Mouse (Mus musculus): ENCODE data around the gene Pomt1.
A peak's percentile ranks its signal among the peaks of the same experiment; 100 is the strongest.

Pomt1 gene

DNA sequence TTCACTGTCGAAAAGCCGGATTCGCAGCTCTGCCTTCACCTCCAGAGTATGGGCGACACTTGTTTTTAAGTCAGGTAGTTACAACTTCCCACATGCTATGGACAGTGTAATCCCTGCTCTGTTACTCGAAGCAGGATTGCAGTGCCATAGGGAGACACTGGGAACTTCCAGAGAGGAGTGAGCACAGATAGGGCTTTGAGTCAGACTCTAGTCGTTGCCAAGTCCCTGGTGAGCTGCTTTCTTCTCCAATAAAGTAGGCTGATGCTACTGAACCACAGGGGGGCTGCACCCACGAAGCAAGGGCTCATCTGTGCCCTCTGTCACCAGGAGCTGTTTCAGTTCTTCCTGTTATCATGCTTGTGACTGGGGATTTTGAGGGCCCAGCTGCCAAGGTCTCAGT is 14.8 kb upstream of the Pomt1 start:
- ATAC-seq (ENCODE audit: low TSS enrichment) = peak; percentile 58; the same call in 1 of the 2 replicates

DNA sequence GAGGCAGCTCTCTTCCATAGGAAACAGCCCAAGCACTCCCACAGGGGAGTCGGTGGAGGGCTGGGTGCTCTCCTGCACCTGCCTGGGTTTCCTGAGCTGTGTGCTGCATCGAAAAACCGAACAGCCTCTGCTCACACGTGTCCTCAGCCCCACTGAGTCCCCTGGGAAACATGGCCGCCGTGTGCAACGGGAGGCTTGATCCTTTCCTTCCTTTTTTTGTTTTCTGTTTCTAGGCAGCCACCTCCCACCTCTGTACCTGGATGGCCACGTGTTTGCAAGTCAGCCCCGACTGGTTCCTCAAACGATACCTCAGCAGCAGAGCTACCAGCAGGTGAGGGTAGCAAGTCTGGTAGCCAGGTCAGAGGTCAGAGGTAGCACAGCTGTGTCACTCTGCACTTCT is 14.3 kb upstream of the Pomt1 start:
- no peak for ATAC-seq (ENCODE audit: low TSS enrichment)

DNA sequence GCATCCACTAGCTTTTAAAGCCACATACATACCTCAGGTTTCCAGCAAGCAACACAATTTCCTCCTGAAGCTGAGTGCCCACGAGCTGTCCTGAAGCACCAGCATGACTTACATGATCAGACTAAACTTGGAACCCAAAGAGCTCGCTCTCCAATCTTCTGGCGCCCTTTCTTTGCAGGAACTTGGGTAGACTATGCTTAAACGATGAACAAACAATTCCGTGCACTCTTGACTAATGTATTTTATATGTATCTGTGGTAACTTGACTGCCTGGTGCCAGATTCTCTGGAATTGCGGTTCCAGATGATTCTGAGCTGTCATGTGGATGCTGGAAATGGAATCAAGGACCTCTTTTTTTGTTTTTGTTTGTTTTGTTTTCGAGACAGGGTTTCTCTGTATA is 957 bp upstream of the Pomt1 start:
- ATAC-seq (ENCODE audit: low TSS enrichment) = no peak

DNA sequence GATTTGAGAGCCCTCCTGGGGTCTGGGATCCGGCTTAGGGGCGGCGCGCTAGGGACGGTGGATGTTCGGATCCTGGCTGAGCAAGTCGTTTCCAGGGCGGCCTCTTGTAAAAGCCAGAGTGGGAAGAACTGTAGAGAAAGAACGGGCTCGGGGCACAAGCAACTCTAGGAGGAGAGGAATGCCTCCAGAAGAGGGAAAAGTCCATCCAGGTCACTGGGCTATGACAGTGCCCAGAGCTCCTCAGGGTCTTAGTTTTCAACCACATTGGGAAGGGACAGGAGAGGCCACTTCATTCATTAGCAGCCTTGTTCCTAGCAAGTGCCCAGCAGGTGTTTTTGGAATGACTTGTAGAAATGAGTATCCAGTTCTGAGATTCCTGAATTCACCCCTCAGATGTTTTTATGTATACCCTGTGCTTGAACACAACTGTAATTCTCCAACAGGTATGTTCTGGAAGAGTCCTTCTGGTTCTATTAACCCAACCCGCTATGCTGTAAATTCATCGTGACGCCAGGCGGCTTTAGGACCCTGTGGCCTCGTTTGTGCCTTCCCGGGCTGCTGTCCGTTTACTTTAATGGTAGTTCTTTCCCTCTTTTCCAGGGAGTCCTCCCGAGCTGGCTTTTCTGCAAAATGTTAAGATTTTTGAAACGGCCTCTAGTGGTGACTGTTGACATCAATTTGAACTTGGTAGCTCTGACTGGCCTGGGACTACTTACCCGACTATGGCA is 534 bp downstream of the Pomt1 start:
- peak; percentile 56; the same call in 1 of the 2 replicates for ATAC-seq (ENCODE audit: low TSS enrichment)

DNA sequence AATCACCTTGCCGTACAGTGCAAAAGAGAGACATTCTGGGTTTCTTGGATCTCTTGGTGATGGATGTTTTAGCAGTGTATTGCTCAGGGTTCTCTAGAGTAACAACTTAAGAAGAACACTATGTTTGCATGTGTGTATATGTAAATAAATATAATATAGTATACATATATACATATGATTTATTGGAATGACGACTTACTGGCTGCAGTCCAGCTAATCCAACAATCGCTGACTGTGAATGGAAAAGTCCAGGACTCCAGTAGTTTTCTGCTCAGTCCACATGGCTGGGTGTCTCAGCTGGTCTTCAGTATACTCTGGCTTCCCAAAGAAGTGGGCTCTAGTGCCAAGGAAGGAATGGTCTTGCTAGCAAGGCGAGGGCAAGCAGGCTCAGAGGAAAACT is 1.2 kb downstream of the Pomt1 start:
- ATAC-seq (ENCODE audit: low TSS enrichment) = no peak

DNA sequence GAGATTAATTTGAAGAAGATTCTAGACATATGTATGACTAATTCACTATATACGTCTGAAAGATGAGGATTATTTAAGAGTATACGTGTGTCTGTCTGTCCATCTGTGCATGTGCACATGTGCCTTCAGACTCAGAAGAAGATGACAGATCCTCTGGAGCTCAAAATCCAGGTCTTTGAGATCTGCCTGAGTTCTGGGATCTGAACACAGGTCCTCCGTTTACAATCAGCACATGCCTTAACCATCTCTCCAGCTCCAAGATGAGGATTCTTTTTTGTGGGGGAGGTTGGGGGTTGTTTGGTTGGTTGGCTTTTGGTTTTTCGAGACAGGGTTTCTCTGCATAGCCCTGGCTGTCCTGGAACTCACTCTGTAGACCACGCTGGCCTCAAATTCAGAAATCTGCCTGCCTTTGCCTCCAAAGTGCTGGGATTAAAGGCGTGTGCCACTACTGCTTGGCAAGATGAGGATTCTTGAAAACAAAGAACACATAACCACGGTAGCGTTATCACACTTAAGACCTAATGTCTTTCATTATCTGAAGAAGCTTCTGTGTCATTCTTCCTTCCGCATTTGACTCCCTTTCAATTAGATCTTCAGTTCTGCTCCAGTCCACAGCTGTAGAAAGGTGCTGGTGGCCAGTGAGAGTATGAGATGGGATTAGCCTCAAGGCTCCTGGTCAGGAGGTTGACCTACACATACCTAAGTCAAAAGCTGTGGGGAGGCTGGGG is 2.5 kb downstream of the Pomt1 start:
- ATAC-seq (ENCODE audit: low TSS enrichment) = no peak

DNA sequence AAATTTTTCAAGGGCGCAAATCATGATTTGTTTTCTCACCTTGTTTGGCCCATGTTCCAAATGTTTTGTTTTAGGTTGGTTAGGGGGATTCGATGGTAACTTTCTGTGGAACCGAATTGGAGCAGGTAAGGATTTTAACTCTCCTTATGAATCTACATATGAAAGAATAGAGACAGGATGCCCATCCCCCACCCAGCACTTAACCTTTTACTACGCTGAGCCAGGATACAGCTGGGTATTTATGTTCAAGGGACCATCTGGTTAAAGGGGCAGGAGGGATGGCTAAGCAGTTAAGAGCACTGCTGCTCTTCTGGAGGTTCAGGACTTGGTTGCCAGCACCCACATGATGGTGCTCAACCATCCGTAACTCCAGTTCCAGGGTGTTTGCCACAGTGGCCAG is 4.2 kb downstream of the Pomt1 start:
- no peak for ATAC-seq (ENCODE audit: low TSS enrichment)

DNA sequence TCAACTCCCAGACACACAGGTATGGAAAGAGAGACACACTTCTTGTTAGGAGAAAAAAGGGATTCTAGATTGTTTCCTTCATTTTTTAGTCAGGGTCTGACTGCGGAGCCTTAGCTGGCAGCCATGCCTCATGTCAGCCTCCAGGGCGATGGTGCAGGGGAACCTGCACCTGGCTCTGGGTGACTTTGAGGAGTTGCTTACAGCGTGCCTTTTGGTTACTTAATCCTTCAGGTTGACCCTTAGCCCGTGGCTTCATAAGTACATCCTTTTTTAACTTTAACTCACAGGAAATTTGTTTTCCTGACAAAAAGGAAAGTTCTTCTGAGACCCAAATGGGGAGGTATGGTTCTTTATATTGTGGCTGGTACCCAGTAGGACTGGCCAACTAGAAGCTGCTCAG is 6.6 kb downstream of the Pomt1 start:
- ATAC-seq (ENCODE audit: low TSS enrichment) = no peak

DNA sequence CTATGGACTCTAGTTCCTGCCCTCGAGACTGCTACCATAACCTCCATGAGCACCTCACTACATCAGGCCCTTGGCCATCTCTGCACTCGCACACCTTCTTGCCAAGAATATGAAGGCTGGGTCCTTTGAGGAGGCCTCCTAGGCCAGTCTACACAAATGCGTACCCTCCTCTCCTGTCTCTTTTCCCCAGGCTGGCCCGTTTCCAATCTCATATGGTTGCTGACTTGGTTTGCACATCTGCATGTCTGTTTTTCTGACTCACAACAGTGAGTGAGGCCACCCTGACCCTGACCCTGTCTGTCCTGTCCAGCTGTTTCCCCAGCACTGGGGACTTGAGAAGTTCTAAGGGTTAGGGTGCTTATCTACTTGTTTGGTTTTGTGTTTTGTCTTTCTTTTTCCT is 10.4 kb downstream of the Pomt1 start:
- no peak for ATAC-seq (ENCODE audit: low TSS enrichment)

DNA sequence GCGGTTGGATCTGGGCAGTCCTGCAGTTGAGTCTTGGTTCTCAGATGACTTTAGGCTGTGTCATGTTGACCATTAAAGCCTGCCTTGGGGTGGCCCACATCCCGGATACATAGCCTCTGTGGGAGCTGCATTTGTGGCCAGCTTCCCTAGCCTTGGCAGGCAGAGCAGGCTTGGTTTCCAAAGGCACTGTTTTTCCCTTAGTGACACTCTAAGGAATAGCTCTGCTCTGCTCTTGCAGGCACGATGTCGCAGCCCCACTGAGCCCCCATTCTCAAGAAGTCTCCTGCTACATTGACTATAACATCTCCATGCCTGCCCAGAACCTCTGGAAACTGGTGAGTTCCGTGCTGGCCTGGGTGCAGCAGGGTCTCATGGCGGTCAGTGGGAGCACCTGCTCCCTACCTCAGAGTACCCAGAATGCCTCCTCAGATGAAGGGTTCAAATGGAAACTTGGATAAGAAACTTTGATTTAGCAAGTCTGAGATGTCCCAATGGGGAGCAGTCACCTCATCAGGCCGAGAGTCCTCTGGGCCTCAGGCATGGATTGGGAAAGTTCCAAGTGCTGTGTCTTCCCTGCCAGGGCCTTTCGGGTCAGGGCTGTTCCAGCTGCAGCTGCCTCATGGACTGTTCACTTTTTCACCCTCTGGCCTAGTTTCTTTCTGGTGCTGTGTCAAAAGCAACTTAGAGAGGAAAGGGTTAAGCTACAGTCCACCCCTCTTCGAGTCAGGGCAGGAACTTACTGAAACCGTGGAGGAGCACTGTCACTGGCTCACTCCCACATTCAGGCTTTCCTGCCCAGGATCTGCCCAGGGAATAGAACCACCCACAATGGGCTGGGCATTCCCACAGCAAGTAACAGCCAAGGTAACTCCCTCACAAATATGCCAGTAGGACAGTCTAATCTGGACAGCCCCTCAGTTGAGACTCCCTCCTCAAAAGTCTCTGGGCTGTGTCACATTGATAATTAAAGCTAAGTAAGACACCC is 12.3 kb downstream of the Pomt1 start:
- ATAC-seq (ENCODE audit: low TSS enrichment) = no peak

DNA sequence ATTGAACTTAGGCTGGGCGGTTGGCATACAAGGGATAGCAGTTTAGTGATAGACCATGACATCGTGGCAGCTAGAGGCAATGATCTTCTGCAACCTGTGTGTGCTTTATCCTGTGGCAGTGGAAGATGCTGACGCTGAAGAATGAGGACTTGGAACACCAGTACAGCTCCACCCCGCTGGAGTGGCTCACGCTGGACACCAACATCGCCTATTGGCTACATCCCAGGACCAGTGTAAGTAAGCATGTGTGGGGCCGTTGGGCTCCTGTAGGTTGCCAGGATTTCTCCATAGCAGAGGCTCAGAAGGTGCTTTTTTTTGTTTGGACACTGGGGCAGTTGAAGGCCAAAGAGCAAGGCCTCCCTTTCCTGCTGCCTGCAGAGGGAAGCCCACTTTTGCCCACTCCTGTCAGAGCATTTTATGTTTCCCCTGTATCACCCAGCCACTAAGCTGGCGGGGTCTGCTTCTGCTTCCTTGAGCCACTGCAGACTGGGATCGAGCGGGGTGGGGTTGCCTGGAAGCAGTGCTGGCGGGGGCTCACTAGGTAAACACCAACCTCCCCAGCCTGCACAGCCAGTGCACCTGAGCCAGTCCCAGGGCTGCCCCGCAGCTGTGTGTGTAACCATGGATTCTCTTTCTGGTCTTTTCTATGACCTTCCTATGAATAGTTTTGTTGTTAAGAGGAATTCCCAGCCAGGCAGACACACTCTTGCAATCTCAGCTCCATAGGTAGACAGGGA is 15.6 kb downstream of the Pomt1 start:
- ATAC-seq (ENCODE audit: low TSS enrichment) = no peak

DNA sequence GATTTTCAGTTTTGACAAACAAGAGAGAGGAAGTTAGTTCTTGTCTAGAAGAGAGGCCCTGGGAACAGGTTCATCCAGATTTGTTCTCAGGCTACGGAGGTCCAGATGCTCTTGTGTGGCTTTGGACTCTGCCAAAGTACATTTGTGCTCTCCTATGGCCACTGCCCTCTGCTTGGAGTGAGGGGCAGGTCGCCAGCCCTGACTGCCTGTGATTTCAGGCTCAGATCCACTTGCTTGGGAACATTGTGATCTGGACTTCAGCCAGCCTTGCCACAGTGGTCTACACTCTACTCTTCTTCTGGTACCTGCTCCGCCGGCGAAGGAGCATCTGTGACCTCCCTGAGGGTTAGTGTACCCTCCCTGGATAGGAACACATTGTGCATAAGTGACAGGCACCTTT is 16.3 kb downstream of the Pomt1 start:
- ATAC-seq (ENCODE audit: low TSS enrichment) = no peak

DNA sequence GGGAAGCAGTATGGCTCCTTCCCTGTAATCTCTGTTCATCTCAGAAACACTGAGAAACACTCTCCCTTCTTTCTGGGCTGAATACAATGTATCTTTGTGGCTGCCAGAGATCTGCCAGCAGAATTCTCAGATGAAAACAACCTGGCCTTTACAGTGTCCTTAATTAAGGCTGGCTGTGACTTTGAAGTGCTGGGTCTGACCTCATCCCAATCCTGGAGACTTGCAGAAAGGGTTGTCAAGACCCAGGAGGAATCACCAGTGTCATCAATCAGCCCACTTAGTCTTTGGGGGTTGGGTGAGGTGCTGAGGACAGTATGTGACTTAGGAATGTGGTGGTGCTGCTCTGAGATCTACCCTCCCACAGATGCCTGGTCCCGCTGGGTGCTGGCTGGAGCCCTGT is 17.0 kb downstream of the Pomt1 start:
- no peak for ATAC-seq (ENCODE audit: low TSS enrichment)

DNA sequence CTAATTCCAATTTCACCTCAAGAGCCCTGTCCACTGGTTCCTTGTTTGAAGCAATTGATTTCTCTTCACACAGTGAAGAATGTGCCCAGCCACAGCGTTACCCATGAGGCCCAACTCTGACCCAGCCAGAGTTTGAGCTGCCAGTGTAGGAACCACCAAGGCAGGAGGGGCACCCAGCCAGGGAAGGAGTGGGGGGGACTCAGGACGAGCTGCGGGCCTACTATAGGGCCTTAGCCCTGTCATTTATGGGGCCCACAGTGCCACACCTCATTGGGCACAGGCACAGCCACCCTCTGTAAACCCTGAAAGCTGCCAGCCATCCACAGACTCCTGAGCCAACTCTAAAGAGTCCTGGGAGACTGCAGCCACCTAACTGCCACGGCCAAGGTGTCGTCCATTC is 18.2 kb downstream of the Pomt1 start:
- ATAC-seq (ENCODE audit: low TSS enrichment) = no peak

DNA sequence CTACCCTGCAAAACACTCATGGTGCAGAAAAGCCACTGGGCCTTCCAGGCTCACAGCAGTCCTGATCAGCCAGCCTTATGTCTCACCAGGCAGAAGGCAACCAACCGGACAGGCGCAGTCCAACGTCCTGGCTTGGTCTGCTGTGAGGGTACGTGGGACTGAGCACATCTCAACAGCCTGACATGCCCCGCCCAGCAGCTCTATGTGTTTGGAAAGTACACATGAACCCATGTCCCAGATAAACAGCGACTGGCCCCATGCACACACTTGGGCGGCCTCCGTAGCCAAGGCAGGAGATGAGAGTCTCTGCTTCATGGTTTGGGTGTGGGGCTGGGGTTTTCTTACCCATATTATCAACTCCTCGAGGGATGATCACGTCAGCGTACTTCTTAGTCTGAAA is 19.9 kb downstream of the Pomt1 start:
- no peak for ATAC-seq (ENCODE audit: low TSS enrichment)

DNA sequence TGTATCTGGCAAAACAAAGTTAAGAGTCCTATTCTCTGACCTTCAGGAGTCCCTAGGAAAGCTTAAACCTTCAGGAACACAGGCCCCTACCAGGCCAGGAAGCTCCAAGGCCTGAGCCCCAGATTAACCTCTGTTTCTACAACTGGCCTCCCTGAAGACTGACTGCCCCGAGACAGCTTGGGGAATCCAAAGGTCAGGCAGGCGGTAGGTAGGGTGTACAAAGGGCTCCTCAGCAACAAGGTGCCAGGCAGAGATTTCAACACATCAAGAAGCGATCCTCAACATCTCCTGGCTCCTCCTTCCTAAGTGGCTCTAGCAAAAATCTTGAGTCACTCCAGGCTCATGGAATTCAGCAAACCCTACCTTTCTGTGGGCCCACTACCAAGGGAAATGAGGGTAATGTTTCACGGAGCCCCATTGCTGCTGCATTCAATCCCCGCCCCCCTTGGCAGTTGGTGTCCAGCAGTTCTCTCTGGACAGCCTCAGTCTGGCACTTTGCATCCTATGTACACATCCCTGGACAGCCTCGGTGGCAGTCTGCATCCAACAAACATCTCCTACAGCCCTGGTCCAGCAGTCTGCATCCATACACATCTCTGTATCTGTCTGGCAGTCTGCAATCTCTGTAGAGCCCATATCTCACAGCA is 22.6 kb downstream of the Pomt1 start:
- no peak for ATAC-seq (ENCODE audit: low TSS enrichment)

DNA sequence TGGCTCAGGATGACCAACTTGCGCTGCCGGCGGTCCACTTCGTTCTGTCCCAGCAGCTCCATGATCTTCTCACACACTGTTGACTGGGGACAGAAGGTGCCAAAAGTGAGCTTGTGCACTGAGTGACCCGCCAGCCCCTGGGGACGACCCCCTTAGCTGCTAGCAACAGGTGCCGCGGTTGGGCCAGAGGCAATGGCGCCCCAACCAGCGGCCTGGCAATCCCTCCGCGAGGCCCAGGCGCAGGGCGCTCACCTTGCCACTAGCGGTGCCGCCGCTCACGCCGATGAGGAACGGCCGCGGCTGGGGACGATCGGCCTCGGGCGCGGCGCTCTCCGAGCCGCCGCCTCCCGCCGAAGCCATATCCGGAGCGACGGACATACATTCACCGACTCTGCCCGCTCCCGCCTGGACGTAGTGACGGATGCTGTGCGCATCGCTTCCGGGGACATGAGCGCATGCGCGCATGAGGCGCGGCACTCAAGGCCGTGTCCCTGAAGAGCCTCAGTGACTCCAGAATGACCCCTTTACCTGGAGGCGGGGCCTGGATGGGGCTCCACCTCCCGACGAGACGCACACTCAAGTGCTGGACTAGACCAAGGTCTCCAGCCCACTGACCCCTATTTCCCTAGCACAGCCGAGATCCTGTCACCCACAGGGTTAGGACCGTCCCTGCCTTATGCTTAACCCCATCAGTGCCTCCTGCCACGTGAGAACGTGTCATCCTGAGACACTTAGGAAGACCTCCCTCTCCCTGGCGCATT is 23.4 kb downstream of the Pomt1 start, which contains the start of gene Uck1:
Uck1 (minus strand) TSS at position 503 of the 761 bp plus-strand sequence.
- ATAC-seq (ENCODE audit: low TSS enrichment) = peak; percentile 98

DNA sequence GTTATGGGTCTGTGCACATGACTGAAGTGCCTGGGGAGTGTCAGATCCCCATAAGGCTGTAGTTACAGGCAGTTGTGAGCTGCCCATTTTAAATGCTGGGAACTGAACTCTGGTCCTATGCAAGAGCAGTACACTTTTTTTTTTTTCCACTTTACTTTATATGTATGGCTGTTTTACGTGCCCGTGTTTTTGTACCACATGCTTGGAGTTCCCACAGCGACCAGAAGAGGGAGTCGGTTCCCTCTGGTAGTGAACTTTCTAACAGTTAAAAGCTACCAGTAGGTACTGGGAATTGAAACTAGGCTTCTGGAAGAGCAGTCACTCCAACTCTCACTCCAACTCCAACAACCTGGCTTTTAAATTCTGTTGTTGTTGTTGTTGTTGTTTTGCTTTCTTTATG is 24.2 kb downstream of the Pomt1 start:
- no peak for ATAC-seq (ENCODE audit: low TSS enrichment)

DNA sequence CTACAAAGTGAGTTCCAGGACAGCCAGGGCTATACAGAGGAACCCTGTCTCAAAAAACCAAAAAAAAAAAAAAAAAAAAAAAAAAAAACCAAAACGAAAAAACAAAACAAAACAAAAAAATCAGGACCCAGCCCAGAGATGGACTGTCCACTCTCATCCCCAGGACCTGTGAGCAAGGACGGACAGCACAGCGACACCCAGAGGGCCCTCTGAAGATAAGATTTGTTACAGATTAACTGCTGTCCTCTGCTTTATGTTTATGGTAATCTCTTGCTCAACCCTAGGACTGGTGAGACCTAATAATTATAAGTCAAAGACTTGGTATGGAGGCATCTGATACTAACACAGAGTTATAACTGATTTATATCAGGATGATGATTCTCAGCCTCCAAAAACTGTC is 39.4 kb downstream of the Pomt1 start:
- no peak for ATAC-seq (ENCODE audit: low TSS enrichment)

DNA sequence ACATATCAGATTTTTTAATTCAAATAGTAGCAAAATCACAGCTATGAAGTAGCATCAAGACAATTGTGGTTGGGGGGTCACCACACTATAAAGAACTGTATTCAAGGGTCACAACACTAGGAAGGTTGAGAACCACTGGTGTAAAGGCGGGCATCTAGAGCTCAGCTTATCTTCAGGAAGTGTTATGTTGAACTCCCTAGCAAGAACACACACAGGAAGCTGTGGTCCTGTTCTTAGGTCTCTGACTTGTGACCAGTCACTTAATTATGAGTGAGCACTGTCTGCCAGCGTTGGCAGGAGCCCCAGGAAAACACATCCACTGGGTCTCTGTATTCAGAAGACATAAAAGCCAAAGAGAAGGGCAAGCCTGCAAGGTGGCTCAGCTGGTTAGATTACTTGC is 45.9 kb downstream of the Pomt1 start:
- no peak for ATAC-seq (ENCODE audit: low TSS enrichment)

Data from frontal cortex, adult (tissue).